Mouse (Mus musculus) heart, adult 2 months (tissue): ENCODE data around the gene Slc43a2. TPM values are rescaled to one million over a fixed set of nuclear protein-coding genes. Genes with fewer than 3 reads are reported as not detected.

Source experiments
- DNase-seq, 2 experiments: peaks; one replicate each; pipeline ENCODE4 v3.0.0; 2021
- H3K27ac ChIP-seq: fragments of 200-600 bp; 2 replicates; pipeline ENCODE4 v1.8.1; 2022
- H3K27me3 ChIP-seq: fragments of 200-500 bp; 2 replicates; pipeline ENCODE4 v1.6.1; 2012; ENCODE audit warnings: mild to moderate bottlenecking, low read length, inconsistent platforms, mixed read lengths; ENCODE audit not compliant: control insufficient read depth, insufficient read depth
- H3K36me3 ChIP-seq: fragments of 200-500 bp; 2 replicates; pipeline ENCODE4 v1.6.1; 2012; ENCODE audit warnings: low read length, inconsistent platforms; ENCODE audit not compliant: control insufficient read depth, insufficient read depth
- H3K4me1 ChIP-seq: fragments of 200-500 bp; 2 replicates; pipeline ENCODE4 v1.6.1; 2011; ENCODE audit warnings: low read length; ENCODE audit not compliant: control insufficient read depth, insufficient read depth
- H3K4me3 ChIP-seq: fragments of 200-600 bp; 2 replicates; pipeline ENCODE4 v1.8.1; 2022
- H3K79me2 ChIP-seq: fragments of 200-500 bp; replicated peaks from 2 replicates; pipeline ENCODE4 v1.6.1; 2012; ENCODE audit warnings: mild to moderate bottlenecking, inconsistent platforms, low read length, moderate library complexity, mixed read lengths; ENCODE audit not compliant: control insufficient read depth, insufficient read depth
- H3K9ac ChIP-seq: fragments of 200-500 bp; 2 replicates; pipeline ENCODE4 v1.6.1; 2012; ENCODE audit warnings: low read depth, mild to moderate bottlenecking, control low read depth, inconsistent platforms, low read length, mixed read lengths
- CTCF ChIP-seq: fragments of 200-600 bp; IDR thresholded peaks from 2 replicates; pipeline ENCODE4 v1.8.1; 2022; ENCODE audit warnings: antibody characterized with exemption, mild to moderate bottlenecking, moderate library complexity
- EP300 ChIP-seq: fragments of 200-500 bp; IDR thresholded peaks from 2 replicates; pipeline ENCODE4 v1.6.1; 2011; ENCODE audit warnings: low read depth, low read length, control low read depth; ENCODE audit not compliant: insufficient read depth
- POLR2A ChIP-seq: fragments of 200-500 bp; IDR thresholded peaks from 2 replicates; pipeline ENCODE4 v1.6.1; 2011; ENCODE audit warnings: mild to moderate bottlenecking, low read depth, low read length, control low read depth; ENCODE audit not compliant: insufficient read depth
- WGBS: fragments of 180-500 bp; shearing (Covaris S2); methylation state at CpG from one replicate; pipeline ENCODE4 v1.1.7; 2018; 5-methylcytosine and 5-hydroxymethylcytosine counted together
- intact Hi-C: fragments of 180-260 bp; cut with DNase I; formaldehyde crosslinking; loops from one replicate; pipeline ENCODE4 v1.15.1; 2025
- polyA plus RNA-seq: library from polyadenylated mRNA; depleted of rRNA; stranded (reverse); fragments of >200 nt; gene quantifications from 2 replicates; pipeline ENCODE4 v1.2.3, GENCODE M21; 2012
- total RNA-seq, 2 experiments: library from RNA; stranded (reverse); gene quantifications; 2 replicates each; pipeline ENCODE4 v1.2.3; 2021

Gene Slc43a2
- total and polyA plus RNA-seq, 3 experiments: 13.6 to 14.6 (median 13.7) TPM

GRCm38 (mm10) chr11:75522793-75523192 is 8.7 kb upstream of the Slc43a2 start:
- H3K27me3 ChIP-seq: no peaks in the 10 kb centered on the region
- intact Hi-C loops: no loop called here
- H3K36me3 ChIP-seq: no peaks in the 10 kb centered on the region
- no peak overlapping the region for H3K9ac ChIP-seq
- no peaks in the 10 kb centered on the region for H3K4me1 ChIP-seq
- WGBS: 97% methylated on average over 2 of the region's 2 CpGs
- TF ChIP-seq EP300 (no peak), CTCF (no peak), POLR2A (no peak)
- H3K79me2 ChIP-seq: no peaks in the 10 kb centered on the region
- no peak overlapping the region for H3K4me3 ChIP-seq
- H3K27ac ChIP-seq: no peak overlapping the region
- DNase-seq: no peak

- intact Hi-C loops: no loop called here
- H3K9ac ChIP-seq: no peak overlapping the region
- H3K27me3 ChIP-seq: no peaks in the 10 kb centered on the region
- H3K4me3 ChIP-seq: no peak overlapping the region
- H3K36me3 ChIP-seq: no peaks in the 10 kb centered on the region
- no peak overlapping the region for H3K27ac ChIP-seq
- DNase-seq: no peak
- H3K79me2 ChIP-seq: no peaks in the 10 kb centered on the region
- WGBS: 85% methylated on average over 15 of the region's 15 CpGs
- H3K4me1 ChIP-seq: 0 out of 2 replicates have a peak, but pooled peaks cover 1% of the 10 kb centered on the region
- TF ChIP-seq EP300 (no peak), POLR2A (no peak), CTCF (no peak)
Measured at GRCm38 (mm10) chr11:75525531-75526125, 5.9 kb upstream of the Slc43a2 start.

- no peak overlapping the region for H3K4me3 ChIP-seq
- intact Hi-C loops: no loop called here
- 89% methylated on average over 6 of the region's 6 CpGs for WGBS
- no peak overlapping the region for H3K9ac ChIP-seq
- no peaks in the 10 kb centered on the region for H3K79me2 ChIP-seq
- no peaks in the 10 kb centered on the region for H3K27me3 ChIP-seq
- H3K27ac ChIP-seq: no peak overlapping the region
- TF ChIP-seq POLR2A: no peak
- no peak for TF ChIP-seq EP300
- no peak for TF ChIP-seq CTCF
- H3K4me1 ChIP-seq: 0 out of 2 replicates have a peak, but pooled peaks cover 1% of the 10 kb centered on the region
- no peaks in the 10 kb centered on the region for H3K36me3 ChIP-seq
- no peak for DNase-seq
Measured at GRCm38 (mm10) chr11:75526943-75527342, 4.6 kb upstream of the Slc43a2 start.

GRCm38 (mm10) chr11:75529771-75530170 is 1.7 kb upstream of the Slc43a2 start:
- Histone ChIP-seq H3K27ac (no peak overlapping the region), H3K79me2 (no peaks in the 10 kb centered on the region), H3K9ac (no peak overlapping the region), H3K36me3 (no peaks in the 10 kb centered on the region), H3K27me3 (no peaks in the 10 kb centered on the region), H3K4me1 (peaks cover 4% of the 10 kb centered on the region), H3K4me3 (no peak overlapping the region)
- no peak for TF ChIP-seq POLR2A
- no peak for TF ChIP-seq EP300
- TF ChIP-seq CTCF: no peak
- WGBS: 46% methylated on average over 4 of the region's 4 CpGs
- intact Hi-C loops: loop anchor here (1.0 to 2.0 kb wide), 2 partner anchors 17 to 44 kb away; partner anchors contain the start of gene Scarf1
- no peak for DNase-seq

GRCm38 (mm10) chr11:75530325-75530724 is 1.2 kb upstream of the Slc43a2 start:
- peak overlapping the region; percentile 89 for H3K9ac ChIP-seq
- peak overlapping the region; percentile 88 for H3K27ac ChIP-seq
- no peaks in the 10 kb centered on the region for H3K36me3 ChIP-seq
- intact Hi-C loops: loop anchor here (1.0 to 2.0 kb wide), 2 partner anchors 18 to 43 kb away; partner anchors contain the start of gene Scarf1
- H3K4me3 ChIP-seq: peak overlapping the region; percentile 68
- peaks cover 9% of the 10 kb centered on the region for H3K4me1 ChIP-seq
- 0% methylated on average over 10 of the region's 10 CpGs for WGBS
- TF ChIP-seq EP300 (peak; percentile 88; the same call in 1 of the 2 replicates), CTCF (no peak; the same call in none of the 2 replicates)
- no peaks in the 10 kb centered on the region for H3K79me2 ChIP-seq
- no peaks in the 10 kb centered on the region for H3K27me3 ChIP-seq
- peak; percentile 92 to 99 for DNase-seq

GRCm38 (mm10) chr11:75530845-75531373 is 585 bp upstream of the Slc43a2 start:
- Histone ChIP-seq H3K4me3 (peak overlapping the region; percentile 68), H3K27me3 (no peaks in the 10 kb centered on the region), H3K9ac (peak overlapping the region; percentile 89), H3K79me2 (no peaks in the 10 kb centered on the region), H3K4me1 (peaks cover 9% of the 10 kb centered on the region), H3K36me3 (no peaks in the 10 kb centered on the region), H3K27ac (peak overlapping the region; percentile 88)
- TF ChIP-seq POLR2A (0 out of 2 replicates have a peak, but pooled peaks have one; percentile 6), CTCF (no peak)
- WGBS: under 1% methylated on average over 31 of the region's 31 CpGs
- intact Hi-C loops: loop anchor here (1.0 to 2.0 kb wide), 2 partner anchors 18 to 42 kb away; partner anchors contain the start of gene Scarf1
- peak in 1 of 2 experiments; percentile 53 for DNase-seq
